Mouse (Mus musculus) B cell, adult 2 months (primary cell): ENCODE data around the gene Gm20820.
"Not testable (repeated sequence)": the region's sequence is repeated elsewhere in the genome, so short reads cannot be mapped to it uniquely, and the experiment has no call there.

Source experiments
- DNase-seq, 2 experiments: peaks; one replicate each; pipeline ENCODE4 v3.0.0; 2022

The Gm20820 gene

GRCm38 (mm10) chrY:86061472-86061871 is at the start of gene Gm20820:
Gene Gm20820, plus strand, starts transcription at chrY:86061772.
- not testable (repeated sequence) for DNase-seq
